Mouse (Mus musculus): ENCODE results near the gene Maml1.

Maml1 gene

GRCm38 (mm10) chr11:50291321-50292165 is 568 bp downstream of the Maml1 start:
- ChIA-PET CTCF (interaction anchor here in 1 of 4 experiments (1.3 kb wide), 1 partner anchor 160 kb away, joined by 3 read pairs; no protein-coding TSS in a partner anchor), POLR2A (interaction anchor here (0.6 to 9.2 kb wide), 85 partner anchors 7 to 516 kb away, joined by 3 to 95 read pairs (median 6); partner anchors contain the start of genes Canx (in 3 of the 4), Hnrnph1 (in 3 of the 4), Mgat4b (in 3 of the 4) and Sqstm1 (in 3 of the 4))

GRCm38 (mm10) chr11:50290486-50291225 is 1.5 kb downstream of the Maml1 start:
- CTCF ChIA-PET: no interaction called here
- POLR2A ChIA-PET: interaction anchor here in 3 of 4 experiments (0.6 to 9.2 kb wide), 27 partner anchors 9 to 515 kb away, joined by 3 to 95 read pairs (median 9); partner anchors contain the start of genes Canx (in 2 of the 3), Hnrnph1 (in 2 of the 3), Mgat4b (in 2 of the 3) and Sqstm1 (in 2 of the 3)

- CTCF ChIA-PET: interaction anchor here in 2 of 4 experiments (0.7 to 1.3 kb wide), 3 partner anchors 9 to 24 kb away, joined by 3 to 4 read pairs (median 3); no protein-coding TSS in a partner anchor
- POLR2A ChIA-PET: interaction anchor here (0.6 to 9.2 kb wide), 28 partner anchors 9 to 178 kb away, joined by 3 to 93 read pairs (median 4); partner anchors contain the start of genes Canx (in 2 of the 4), Hnrnph1 (in 1 of the 4), Mgat4b (in 1 of the 4) and Sqstm1 (in 1 of the 4)
Observed at GRCm38 (mm10) chr11:50286428-50286827, 5.7 kb downstream of the Maml1 start.

- ChIA-PET POLR2A (interaction anchor here in 3 of 4 experiments (0.7 to 9.2 kb wide), 10 partner anchors 8 to 92 kb away, joined by 3 to 93 read pairs (median 6); partner anchors contain the start of gene Canx (in 1 of the 3)), CTCF (no interaction called here)
Observed at GRCm38 (mm10) chr11:50285696-50286095, 6.4 kb downstream of the Maml1 start.

GRCm38 (mm10) chr11:50285263-50285662 is 6.8 kb downstream of the Maml1 start:
- POLR2A ChIA-PET: interaction anchor here in 1 of 4 experiments (1.5 to 2.0 kb wide), 3 partner anchors 11 to 92 kb away, joined by 6 to 8 read pairs (median 6); no protein-coding TSS in a partner anchor

GRCm38 (mm10) chr11:50280053-50280452 is 12.1 kb downstream of the Maml1 start:
- POLR2A ChIA-PET: interaction anchor here in 3 of 4 experiments (0.7 to 1.2 kb wide), 5 partner anchors 11 to 779 kb away, joined by 3 read pairs; partner anchors contain the start of genes Maml1 (in 2 of the 3) and Zfp354a (in 1 of the 3)
- CTCF ChIA-PET: no interaction called here

More at GRCm38 (mm10) chr11:50285263-50285662, 6.8 kb downstream of the Maml1 start:
- CTCF ChIA-PET: no interaction called here

GRCm38 (mm10) chr11:50279005-50279404 is 13.1 kb downstream of the Maml1 start:
- ChIA-PET CTCF (interaction anchor here in 1 of 4 experiments (0.9 kb wide), 1 partner anchor 9 kb away, joined by 4 read pairs; no protein-coding TSS in a partner anchor), POLR2A (interaction anchor here in 3 of 4 experiments (0.7 to 5.0 kb wide), 8 partner anchors 9 to 113 kb away, joined by 3 to 33 read pairs (median 4); partner anchors contain the start of gene Maml1 (in 3 of the 3))

GRCm38 (mm10) chr11:50277706-50278105 is 14.4 kb downstream of the Maml1 start:
- CTCF ChIA-PET: interaction anchor here in 2 of 4 experiments (0.5 to 1.4 kb wide), 5 partner anchors 8 to 291 kb away, joined by 3 to 4 read pairs (median 3); no protein-coding TSS in a partner anchor
- POLR2A ChIA-PET: interaction anchor here (0.7 to 5.0 kb wide), 26 partner anchors 10 to 120 kb away, joined by 3 to 33 read pairs (median 4); partner anchors contain the start of genes Maml1 (in 4 of the 4) and Hnrnph1 (in 2 of the 4)

GRCm38 (mm10) chr11:50277025-50277424 is 15.1 kb downstream of the Maml1 start:
- POLR2A ChIA-PET: interaction anchor here in 3 of 4 experiments (0.7 to 5.0 kb wide), 19 partner anchors 9 to 120 kb away, joined by 3 to 33 read pairs (median 4); partner anchors contain the start of genes Maml1 (in 3 of the 3), Hnrnph1 (in 2 of the 3) and Cby3 (in 1 of the 3)
- CTCF ChIA-PET: interaction anchor here in 2 of 4 experiments (0.5 to 1.4 kb wide), 3 partner anchors 9 to 44 kb away, joined by 3 read pairs; no protein-coding TSS in a partner anchor

- CTCF ChIA-PET: interaction anchor here in 3 of 4 experiments (0.5 to 0.7 kb wide), 3 partner anchors 9 to 1015 kb away, joined by 3 to 6 read pairs (median 3); no protein-coding TSS in a partner anchor
- POLR2A ChIA-PET: interaction anchor here in 3 of 4 experiments (0.6 to 5.0 kb wide), 14 partner anchors 8 to 65 kb away, joined by 3 to 33 read pairs (median 3); partner anchors contain the start of gene Maml1 (in 2 of the 3)
Observed at GRCm38 (mm10) chr11:50275568-50276151, 16.5 kb downstream of the Maml1 start.

GRCm38 (mm10) chr11:50275077-50275476 is 17.0 kb downstream of the Maml1 start:
- POLR2A ChIA-PET: interaction anchor here in 3 of 4 experiments (0.7 to 5.0 kb wide), 11 partner anchors 8 to 66 kb away, joined by 3 to 33 read pairs (median 3); partner anchors contain the start of gene Maml1 (in 2 of the 3)
- CTCF ChIA-PET: interaction anchor here in 2 of 4 experiments (0.6 to 0.7 kb wide), 3 partner anchors 8 to 1015 kb away, joined by 3 read pairs; no protein-coding TSS in a partner anchor

GRCm38 (mm10) chr11:50272819-50273218 is 19.3 kb downstream of the Maml1 start:
- ChIA-PET CTCF (no interaction called here), POLR2A (interaction anchor here in 3 of 4 experiments (0.6 to 10.2 kb wide), 9 partner anchors 11 to 1347 kb away, joined by 3 to 93 read pairs (median 3); partner anchors contain the start of genes Maml1 (in 2 of the 3) and Sqstm1 (in 1 of the 3))

GRCm38 (mm10) chr11:50269885-50270284 is 22.2 kb downstream of the Maml1 start:
- POLR2A ChIA-PET: interaction anchor here in 3 of 4 experiments (0.6 to 10.2 kb wide), 22 partner anchors 10 to 155 kb away, joined by 3 to 93 read pairs (median 4); partner anchors contain the start of genes Maml1 (in 2 of the 3), Mgat4b (in 1 of the 3), Mrnip (in 1 of the 3) and Sqstm1 (in 1 of the 3)
- CTCF ChIA-PET: interaction anchor here (0.6 to 1.5 kb wide), 15 partner anchors 8 to 283 kb away, joined by 3 to 6 read pairs (median 3); partner anchors contain the start of gene Hnrnph1 (in 1 of the 4)

- POLR2A ChIA-PET: interaction anchor here in 3 of 4 experiments (0.6 to 10.2 kb wide), 19 partner anchors 10 to 155 kb away, joined by 3 to 93 read pairs (median 3); partner anchors contain the start of genes Maml1 (in 1 of the 3), Mgat4b (in 1 of the 3), Mrnip (in 1 of the 3) and Sqstm1 (in 1 of the 3)
- CTCF ChIA-PET: interaction anchor here (0.7 to 1.5 kb wide), 10 partner anchors 9 to 108 kb away, joined by 3 to 4 read pairs (median 3); partner anchors contain the start of gene Hnrnph1 (in 1 of the 4)
Observed at GRCm38 (mm10) chr11:50269163-50269562, 22.9 kb downstream of the Maml1 start.

GRCm38 (mm10) chr11:50266997-50267396 is 25.1 kb downstream of the Maml1 start:
- CTCF ChIA-PET: interaction anchor here in 2 of 4 experiments (0.5 to 0.8 kb wide), 4 partner anchors 9 to 36 kb away, joined by 3 to 7 read pairs (median 4); no protein-coding TSS in a partner anchor
- POLR2A ChIA-PET: interaction anchor here in 3 of 4 experiments (0.6 to 10.2 kb wide), 37 partner anchors 9 to 137 kb away, joined by 3 to 93 read pairs (median 5); partner anchors contain the start of genes Mgat4b (in 3 of the 3), Sqstm1 (in 3 of the 3), Maml1 (in 2 of the 3) and Hnrnph1 (in 1 of the 3)

GRCm38 (mm10) chr11:50265931-50266330 is 26.2 kb downstream of the Maml1 start:
- ChIA-PET POLR2A (interaction anchor here (0.5 to 10.2 kb wide), 53 partner anchors 8 to 271 kb away, joined by 3 to 93 read pairs (median 4); partner anchors contain the start of genes Mgat4b (in 3 of the 4), Sqstm1 (in 3 of the 4), Hnrnph1 (in 2 of the 4) and Maml1 (in 2 of the 4)), CTCF (interaction anchor here in 2 of 4 experiments (0.5 to 1.2 kb wide), 4 partner anchors 32 to 152 kb away, joined by 3 to 7 read pairs (median 4); no protein-coding TSS in a partner anchor)
